Mouse (Mus musculus): Measurements from ENCODE around the gene Tor2a. TPM values are rescaled to one million over a fixed set of nuclear protein-coding genes. Genes with fewer than 3 reads are reported as not detected.

Gene Tor2a
- polyA plus RNA-seq, 1 experiment, result 36.6 TPM

DNA sequence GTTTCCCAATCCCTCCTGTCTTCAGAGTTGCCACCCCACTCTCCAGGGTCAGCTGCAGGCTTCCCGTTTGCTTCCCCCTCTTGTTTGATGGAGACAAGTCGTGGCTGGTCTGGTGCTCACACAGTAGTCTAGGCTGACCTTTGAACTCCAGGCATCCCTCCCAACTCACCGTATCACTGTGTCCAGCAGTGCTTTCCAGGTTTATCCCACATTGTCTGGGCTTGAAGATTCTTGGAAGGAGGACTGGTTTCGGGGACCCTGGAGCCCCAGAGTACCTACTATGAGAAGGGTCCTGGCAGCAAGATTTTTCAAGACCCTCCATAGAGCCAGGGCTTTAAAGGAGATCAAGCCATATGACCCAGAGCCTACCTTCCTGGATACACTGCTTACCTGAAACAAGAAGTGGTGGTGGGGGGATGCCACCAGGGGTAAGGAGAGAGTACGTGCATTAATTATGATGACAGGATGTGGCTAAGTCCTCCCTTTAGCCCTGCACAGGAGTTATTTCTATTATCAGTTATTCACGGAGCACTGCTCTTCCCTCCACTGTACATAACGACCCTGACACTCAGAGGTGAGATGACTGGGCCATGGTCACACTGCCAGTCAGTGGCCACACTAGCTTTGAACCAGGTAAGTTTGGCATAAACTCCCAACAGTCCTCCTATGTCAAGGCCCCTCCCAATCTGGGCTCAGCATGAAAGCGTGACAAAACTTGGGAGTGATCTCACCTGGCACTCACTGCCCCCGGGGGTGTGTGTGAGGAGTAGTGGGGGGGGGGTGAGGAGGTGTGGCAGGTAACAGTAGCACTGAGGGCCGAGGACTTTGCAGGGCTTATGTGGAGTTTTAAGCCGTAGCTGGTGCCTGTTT is 42.7 kb upstream of the Tor2a start:
- Histone ChIP-seq H3K27ac (ENCODE audit: insufficient read depth, low read length) (peak overlapping the region; percentile 41), H3K4me1 (ENCODE audit: control insufficient read depth, insufficient read depth, low read length) (peaks cover 17% of the 10 kb centered on the region; the same call in 1 of the 2 replicates), H3K4me3 (ENCODE audit: insufficient read depth, low read length) (no peak overlapping the region)
- TF ChIP-seq POLR2A (IDR thresholded peaks at IDR 0.05; ENCODE audit: low read depth, low read length) (no peak), CTCF (IDR thresholded peaks at IDR 0.05; ENCODE audit: borderline replicate concordance, insufficient read depth, low read length) (no peak)

DNA sequence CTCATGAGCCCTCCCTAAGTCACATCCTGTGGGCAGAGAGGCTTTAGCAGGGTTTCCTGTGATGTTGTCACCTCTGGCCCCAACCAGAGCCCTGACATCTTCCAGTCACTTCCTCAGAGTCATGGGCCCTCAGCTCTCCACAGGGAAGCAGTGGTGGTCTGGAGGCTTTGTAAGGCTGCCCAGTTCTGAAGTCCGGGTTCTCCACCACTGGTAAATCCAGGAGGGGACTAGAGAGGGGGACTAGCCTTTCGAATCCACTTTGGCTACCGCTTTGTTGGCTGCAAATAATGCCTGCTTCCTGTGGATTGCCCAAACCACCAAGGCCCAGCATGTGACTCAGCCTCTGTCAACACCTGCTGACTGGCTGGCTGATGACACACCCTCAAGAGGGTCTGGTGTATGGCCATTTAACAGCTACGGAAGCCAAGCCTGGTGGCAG is 42.0 kb upstream of the Tor2a start:
- TF ChIP-seq CTCF (IDR thresholded peaks at IDR 0.05; ENCODE audit: borderline replicate concordance, insufficient read depth, low read length), result no peak
- Histone ChIP-seq H3K4me3 (ENCODE audit: insufficient read depth, low read length) (no peak overlapping the region), H3K27ac (ENCODE audit: insufficient read depth, low read length) (peak overlapping the region; percentile 41), H3K4me1 (ENCODE audit: control insufficient read depth, insufficient read depth, low read length) (peaks cover 17% of the 10 kb centered on the region; the same call in 1 of the 2 replicates)

- no peak overlapping the region for H3K4me3 ChIP-seq (ENCODE audit: insufficient read depth, low read length)
- H3K27ac ChIP-seq (ENCODE audit: insufficient read depth, low read length), result no peak overlapping the region
- peaks cover 23% of the 10 kb centered on the region for H3K4me1 ChIP-seq (ENCODE audit: control insufficient read depth, insufficient read depth, low read length)
- no peak for TF ChIP-seq POLR2A (IDR thresholded peaks at IDR 0.05; ENCODE audit: low read depth, low read length)
- TF ChIP-seq CTCF (IDR thresholded peaks at IDR 0.05; ENCODE audit: borderline replicate concordance, insufficient read depth, low read length), result no peak
Observed at GRCm38 (mm10) chr2:32718761-32719160, 38.3 kb upstream of the Tor2a start.

GRCm38 (mm10) chr2:32720053-32720452 is 37.0 kb upstream of the Tor2a start:
- Histone ChIP-seq H3K4me1 (ENCODE audit: control insufficient read depth, insufficient read depth, low read length) (peaks cover 10% of the 10 kb centered on the region), H3K27ac (ENCODE audit: insufficient read depth, low read length) (no peak overlapping the region), H3K4me3 (ENCODE audit: insufficient read depth, low read length) (no peak overlapping the region)
- TF ChIP-seq CTCF (IDR thresholded peaks at IDR 0.05; ENCODE audit: borderline replicate concordance, insufficient read depth, low read length) (no peak), POLR2A (IDR thresholded peaks at IDR 0.05; ENCODE audit: low read depth, low read length) (no peak)

DNA sequence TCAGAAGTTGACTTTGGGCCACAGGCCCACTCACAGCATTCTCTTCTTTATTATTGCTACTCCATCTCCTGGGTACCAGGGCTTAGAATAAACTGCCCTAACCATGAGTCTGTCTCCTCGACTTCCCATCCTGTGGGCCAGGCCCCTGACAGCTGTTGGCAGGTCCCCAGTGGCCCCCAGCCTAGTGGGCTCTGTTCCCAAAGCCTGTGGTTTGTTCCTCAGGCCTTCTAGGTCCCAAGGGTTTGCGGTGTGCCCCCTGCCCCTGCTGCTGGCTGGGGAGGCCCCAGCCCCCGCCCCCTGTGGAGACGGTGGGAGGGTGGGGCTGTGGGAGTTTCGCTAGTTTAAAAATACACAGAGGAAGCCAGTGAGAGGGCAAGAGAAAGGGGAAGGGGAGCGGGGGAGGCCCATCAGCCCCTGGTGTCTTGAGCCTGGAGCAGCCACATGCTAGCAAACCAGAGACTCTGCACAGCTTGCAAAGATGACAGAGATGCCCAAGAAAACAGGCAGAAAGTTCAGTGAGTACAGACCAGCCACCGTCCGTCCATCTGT is 36.3 kb upstream of the Tor2a start, which contains the start of gene Sh2d3c:
Sh2d3c (plus strand) TSS at position 375 of the 549 bp plus-strand sequence.
- H3K27ac ChIP-seq (ENCODE audit: insufficient read depth, low read length), result no peak within 1 kb of the TSS
- no peak within 1 kb of the TSS for H3K4me3 ChIP-seq (ENCODE audit: insufficient read depth, low read length)
- peaks cover 9% of the 10 kb centered on the region for H3K4me1 ChIP-seq (ENCODE audit: control insufficient read depth, insufficient read depth, low read length)
- TF ChIP-seq CTCF (IDR thresholded peaks at IDR 0.05; ENCODE audit: borderline replicate concordance, insufficient read depth, low read length), result no peak
- no peak for TF ChIP-seq POLR2A (IDR thresholded peaks at IDR 0.05; ENCODE audit: low read depth, low read length)

GRCm38 (mm10) chr2:32722046-32722445 is 35.0 kb upstream of the Tor2a start:
- 0 out of 2 replicates have a peak overlapping the region, but pooled peaks have one; percentile 20 for H3K27ac ChIP-seq (ENCODE audit: insufficient read depth, low read length)
- H3K4me3 ChIP-seq (ENCODE audit: insufficient read depth, low read length), result no peak overlapping the region
- TF ChIP-seq CTCF (IDR thresholded peaks at IDR 0.05; ENCODE audit: borderline replicate concordance, insufficient read depth, low read length) (no peak), POLR2A (IDR thresholded peaks at IDR 0.05; ENCODE audit: low read depth, low read length) (no peak)
- H3K4me1 ChIP-seq (ENCODE audit: control insufficient read depth, insufficient read depth, low read length), result peaks cover 9% of the 10 kb centered on the region

GRCm38 (mm10) chr2:32722581-32722980 is 34.5 kb upstream of the Tor2a start:
- peak overlapping the region; percentile 20; the same call in 1 of the 2 replicates for H3K27ac ChIP-seq (ENCODE audit: insufficient read depth, low read length)
- TF ChIP-seq CTCF (IDR thresholded peaks at IDR 0.05; ENCODE audit: borderline replicate concordance, insufficient read depth, low read length) (0 out of 2 replicates have a peak, but pooled peaks have one; percentile 4), POLR2A (IDR thresholded peaks at IDR 0.05; ENCODE audit: low read depth, low read length) (0 out of 2 replicates have a peak, but pooled peaks have one; percentile 13)
- H3K4me3 ChIP-seq (ENCODE audit: insufficient read depth, low read length), result no peak overlapping the region
- peaks cover 9% of the 10 kb centered on the region for H3K4me1 ChIP-seq (ENCODE audit: control insufficient read depth, insufficient read depth, low read length)

DNA sequence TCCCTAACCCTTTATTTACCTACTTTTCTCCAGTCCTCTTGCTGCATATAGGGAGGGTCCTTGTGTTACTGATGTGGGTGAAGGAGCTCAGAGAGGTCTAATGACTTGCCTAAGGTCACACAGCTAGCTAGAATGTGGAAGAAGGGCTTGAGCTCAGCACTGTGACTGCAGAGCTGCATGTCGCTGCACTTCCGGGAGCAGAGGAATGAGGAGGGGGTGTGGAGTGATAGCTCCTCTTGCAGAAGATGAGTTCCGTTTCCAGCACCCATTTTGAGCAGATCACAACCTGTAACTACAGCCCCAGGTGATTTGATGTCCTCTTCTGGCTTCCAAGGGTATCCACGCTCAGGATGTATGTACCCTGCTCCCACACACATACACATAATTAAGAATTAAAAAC is 32.9 kb upstream of the Tor2a start:
- Histone ChIP-seq H3K4me3 (ENCODE audit: insufficient read depth, low read length) (no peak overlapping the region), H3K27ac (ENCODE audit: insufficient read depth, low read length) (no peak overlapping the region), H3K4me1 (ENCODE audit: control insufficient read depth, insufficient read depth, low read length) (peaks cover 9% of the 10 kb centered on the region)
- no peak for TF ChIP-seq CTCF (IDR thresholded peaks at IDR 0.05; ENCODE audit: borderline replicate concordance, insufficient read depth, low read length)
- TF ChIP-seq POLR2A (IDR thresholded peaks at IDR 0.05; ENCODE audit: low read depth, low read length), result no peak

DNA sequence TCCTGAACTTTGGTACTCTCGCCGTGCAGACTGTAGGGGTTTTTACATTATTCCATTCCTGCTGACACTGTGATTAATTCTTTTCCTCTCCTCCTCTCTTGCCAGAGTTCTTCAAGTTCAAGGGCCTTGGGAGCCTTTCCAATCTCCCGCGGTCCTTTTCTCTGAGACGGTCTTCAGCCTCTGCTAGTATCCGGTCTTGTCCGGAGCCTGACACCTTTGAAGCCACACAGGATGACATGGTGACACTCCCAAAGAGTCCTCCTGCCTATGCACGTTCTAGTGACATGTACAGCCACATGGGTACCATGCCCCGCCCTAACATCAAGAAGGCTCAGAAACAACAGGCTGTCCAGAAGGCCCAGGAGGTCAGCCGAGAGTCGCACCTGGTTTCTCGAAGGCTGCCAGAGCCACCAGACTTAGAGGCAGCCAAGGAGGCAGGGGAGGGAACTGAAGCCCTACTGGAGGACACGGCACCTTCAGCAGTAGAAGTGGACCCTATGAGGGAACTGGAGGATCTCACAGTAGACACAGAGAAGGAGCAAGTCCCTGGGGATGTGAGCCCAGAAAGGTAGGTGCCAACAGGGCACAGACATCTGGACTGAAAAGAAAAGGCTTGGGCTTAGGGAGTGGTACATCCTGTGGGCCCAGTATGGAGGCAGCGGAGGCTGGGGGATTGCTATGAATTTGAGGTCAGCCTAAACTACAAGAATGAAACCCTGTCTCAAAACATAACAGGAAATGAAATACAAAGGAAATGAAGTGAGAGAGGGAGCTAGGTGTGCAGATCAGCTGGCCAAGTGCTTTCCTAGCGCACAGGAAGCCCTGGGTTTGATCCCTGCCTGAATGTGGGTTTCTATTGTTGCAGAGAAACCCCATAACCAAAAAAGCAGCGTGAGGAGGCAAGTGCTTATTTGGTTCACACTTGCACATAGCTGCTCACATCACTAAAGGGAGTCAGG is 31.9 kb upstream of the Tor2a start:
- peaks cover 9% of the 10 kb centered on the region for H3K4me1 ChIP-seq (ENCODE audit: control insufficient read depth, insufficient read depth, low read length)
- H3K27ac ChIP-seq (ENCODE audit: insufficient read depth, low read length), result no peak overlapping the region
- TF ChIP-seq CTCF (IDR thresholded peaks at IDR 0.05; ENCODE audit: borderline replicate concordance, insufficient read depth, low read length) (no peak), POLR2A (IDR thresholded peaks at IDR 0.05; ENCODE audit: low read depth, low read length) (no peak)
- no peak overlapping the region for H3K4me3 ChIP-seq (ENCODE audit: insufficient read depth, low read length)

All from embryonic fibroblast, embryonic 13.5 days (primary cell).